Mouse (Mus musculus): ENCODE data around the gene Abca7.
"Not testable (repeated sequence)": the region's sequence is repeated elsewhere in the genome, so short reads cannot be mapped to it uniquely, and the experiment has no call there.

Gene Abca7

GRCm38 (mm10) chr10:80021320-80021641 lies 25.0 kb downstream of the Abca7 start:
- no peak for DNase-seq (ENCODE audit: low spot score)

- no peak for DNase-seq (ENCODE audit: low spot score)
Observed at GRCm38 (mm10) chr10:80022164-80022563, 25.9 kb downstream of the Abca7 start.

- DNase-seq (ENCODE audit: low spot score), result no peak
Observed at GRCm38 (mm10) chr10:80022806-80023205, 26.5 kb downstream of the Abca7 start.

- no peak for DNase-seq (ENCODE audit: low spot score)
Observed at GRCm38 (mm10) chr10:80023758-80024157, 27.5 kb downstream of the Abca7 start.

GRCm38 (mm10) chr10:80024229-80025043 lies 28.1 kb downstream of the Abca7 start:
- no peak for DNase-seq (ENCODE audit: low spot score)

GRCm38 (mm10) chr10:80025044-80025347 lies 28.7 kb downstream of the Abca7 start:
- DNase-seq (ENCODE audit: low spot score), result no peak

GRCm38 (mm10) chr10:80025463-80025862 lies 29.2 kb downstream of the Abca7 start:
- DNase-seq (ENCODE audit: low spot score), result no peak

GRCm38 (mm10) chr10:80025889-80026288 lies 29.6 kb downstream of the Abca7 start:
- DNase-seq (ENCODE audit: low spot score), result peak; percentile 46

- no peak for DNase-seq (ENCODE audit: low spot score)
Observed at GRCm38 (mm10) chr10:80027681-80028520, 31.6 kb downstream of the Abca7 start.

GRCm38 (mm10) chr10:80028521-80028846 lies 32.2 kb downstream of the Abca7 start:
- DNase-seq (ENCODE audit: low spot score), result no peak

- no peak for DNase-seq (ENCODE audit: low spot score)
Observed at GRCm38 (mm10) chr10:80030191-80030590, 33.9 kb downstream of the Abca7 start.

GRCm38 (mm10) chr10:80030736-80031135 lies 34.4 kb downstream of the Abca7 start:
- no peak for DNase-seq (ENCODE audit: low spot score)

- no peak for DNase-seq (ENCODE audit: low spot score)
Observed at GRCm38 (mm10) chr10:80032799-80033480, 36.6 kb downstream of the Abca7 start.

GRCm38 (mm10) chr10:80033511-80034391 lies 37.5 kb downstream of the Abca7 start:
- peak; percentile 70 for DNase-seq (ENCODE audit: low spot score)

GRCm38 (mm10) chr10:80035148-80035547 lies 38.9 kb downstream of the Abca7 start:
- no peak for DNase-seq (ENCODE audit: low spot score)

GRCm38 (mm10) chr10:80035686-80036085 lies 39.4 kb downstream of the Abca7 start:
- DNase-seq (ENCODE audit: low spot score), result no peak

GRCm38 (mm10) chr10:80036832-80037231 lies 40.5 kb downstream of the Abca7 start:
- DNase-seq (ENCODE audit: low spot score), result no peak

GRCm38 (mm10) chr10:80039559-80039979 lies 43.3 kb downstream of the Abca7 start, which contains the start of gene Polr2e:
Gene Polr2e, minus strand, starts transcription at chr10:80039795.
- peak; percentile 99 for DNase-seq (ENCODE audit: low spot score)

- DNase-seq (ENCODE audit: low spot score), result not testable (repeated sequence)
Observed at GRCm38 (mm10) chr10:80041409-80042060, 45.2 kb downstream of the Abca7 start.

- DNase-seq (ENCODE audit: low spot score), result peak; percentile 54
Observed at GRCm38 (mm10) chr10:80044087-80044486, 47.8 kb downstream of the Abca7 start.

- not testable (repeated sequence) for DNase-seq (ENCODE audit: low spot score)
Observed at GRCm38 (mm10) chr10:80045364-80045763, 49.1 kb downstream of the Abca7 start.
